Mouse (Mus musculus) MN1 (cell line): ENCODE results near the gene Zdhhc5.

ENCODE experiments used
- DNase-seq: peaks from one replicate; pipeline ENCODE4 v3.0.0-alpha.2; 2016; ENCODE audit warnings: low spot score

Gene Zdhhc5

DNA sequence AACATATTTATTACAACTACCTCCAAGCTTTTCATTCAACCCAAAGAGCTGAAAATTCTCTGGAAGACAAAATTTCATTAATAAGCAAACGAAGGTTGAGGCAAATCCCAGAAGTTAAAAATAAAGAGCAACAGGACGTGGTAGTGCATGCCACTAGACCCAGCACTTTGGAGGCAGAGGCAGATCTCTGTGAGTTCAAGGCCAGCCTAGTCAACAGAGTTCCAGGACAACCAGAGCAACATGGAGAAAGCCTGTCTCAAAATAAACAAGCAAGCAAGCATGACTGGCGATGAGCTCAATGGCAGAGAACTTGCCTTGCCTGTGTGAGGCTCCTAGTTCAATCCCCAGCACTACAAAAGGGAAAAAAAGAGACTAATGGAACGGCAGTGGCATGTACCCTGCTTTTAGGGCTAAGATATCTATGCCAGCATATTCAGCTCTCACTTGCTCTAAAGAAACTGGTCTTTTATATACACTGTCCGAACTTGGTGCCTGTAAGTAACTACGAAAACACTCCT lies 67.9 kb downstream of the Zdhhc5 start:
- no peak for DNase-seq

DNA sequence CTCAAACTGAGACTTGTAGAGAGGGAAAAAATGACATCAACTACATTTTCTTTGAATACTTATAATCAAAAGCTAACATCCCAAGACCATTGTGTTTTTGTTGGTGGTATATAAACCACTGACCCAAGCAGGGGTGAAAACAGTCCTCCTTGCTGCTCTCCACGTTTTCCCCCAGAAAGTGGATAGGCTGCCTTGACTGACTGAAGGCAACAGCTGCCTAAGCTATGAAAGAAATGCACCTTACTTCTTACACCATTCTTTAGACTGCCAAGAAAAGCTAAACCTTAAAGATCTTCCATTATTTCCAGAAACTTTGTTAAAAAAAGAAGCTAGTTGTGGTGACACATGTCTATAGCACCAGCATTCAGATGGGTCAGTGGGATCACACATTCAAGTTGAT lies 68.8 kb downstream of the Zdhhc5 start:
- DNase-seq, result no peak

DNA sequence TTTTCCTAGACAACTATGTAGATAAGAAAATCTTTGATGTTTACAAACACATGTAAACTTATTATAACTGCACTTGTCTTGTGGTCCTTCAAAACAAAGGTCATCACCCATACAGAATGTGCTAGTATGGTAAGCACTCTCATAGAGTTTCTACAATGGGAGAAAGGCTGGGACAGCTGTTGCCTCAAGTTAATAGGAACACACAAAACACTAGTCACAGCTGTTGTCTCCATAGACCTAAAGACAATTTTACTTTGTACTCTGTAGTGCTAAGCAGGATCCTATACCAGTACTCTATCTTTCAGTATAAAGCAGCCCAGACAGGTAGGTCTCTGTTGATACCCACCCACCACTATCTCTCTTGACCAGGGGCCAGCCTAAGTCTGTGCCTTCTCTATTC lies 74.1 kb downstream of the Zdhhc5 start:
- no peak for DNase-seq

DNA sequence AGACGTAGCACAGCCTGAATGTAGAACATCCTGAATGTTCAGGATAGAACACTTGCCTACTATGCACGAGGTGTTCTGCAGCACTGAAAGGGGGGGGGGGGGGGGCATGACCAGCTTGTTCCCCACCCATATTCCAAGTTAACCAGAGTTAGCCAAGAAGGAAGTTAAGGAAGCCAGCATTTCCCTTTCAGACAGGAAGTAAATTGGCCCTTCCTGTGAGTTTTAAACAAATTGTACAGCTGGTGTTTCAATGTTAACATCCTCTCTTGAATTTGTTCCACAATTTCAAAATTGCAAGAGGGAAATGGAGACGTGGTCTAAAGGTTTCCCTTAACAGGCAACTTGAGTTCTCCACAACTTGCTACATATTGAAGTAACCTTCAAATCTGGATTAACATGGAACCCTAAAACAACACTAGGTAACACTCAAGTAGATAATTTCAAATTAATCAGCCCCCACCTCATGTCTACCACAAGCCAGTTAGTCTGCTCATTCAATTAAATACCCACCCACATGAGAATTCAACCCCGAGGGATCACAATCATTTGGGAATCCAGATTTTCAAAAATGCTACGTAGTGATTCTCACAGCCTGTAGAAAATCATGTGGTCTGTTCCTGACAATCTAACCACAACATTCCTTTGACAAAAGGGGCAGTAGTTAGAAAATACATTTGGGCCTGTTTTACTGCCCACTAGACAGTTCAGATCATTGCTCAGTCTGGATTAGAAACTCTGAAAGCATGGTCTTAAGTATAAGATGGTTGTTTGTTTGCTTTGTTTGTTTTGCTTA lies 76.4 kb downstream of the Zdhhc5 start:
- no peak for DNase-seq
